Mouse (Mus musculus): Measurements from ENCODE around the gene Zc3h6.

- TF ChIP-seq GATA1 (IDR thresholded peaks at IDR 0.05; ENCODE audit: borderline replicate concordance, low read length) (no peak), FLI1 (IDR thresholded peaks at IDR 0.05; ENCODE audit: low read length) (no peak)
Measured at GRCm38 (mm10) chr2:128954186-128954585, 13.0 kb upstream of the Zc3h6 start.
